Mouse (Mus musculus) heart, adult 10 weeks (tissue): Measurements from ENCODE around the gene Brpf3. TPM values are rescaled to one million over a fixed set of nuclear protein-coding genes. Genes with fewer than 3 reads are reported as not detected.

Source experiments
- polyA plus RNA-seq: library from polyadenylated mRNA; stranded (reverse); fragments of 350-450 nt; fragmentation: Illumina TruSeq; extraction: RNeasy Lipid Tissue Mini Kit (QIAGEN cat#74804); gene quantifications from one replicate; pipeline ENCODE4 v1.2.3, GENCODE M21; 2014; ENCODE audit warnings: low read depth, low replicate concordance

Gene Brpf3
- 13.1 TPM for polyA plus RNA-seq

DNA sequence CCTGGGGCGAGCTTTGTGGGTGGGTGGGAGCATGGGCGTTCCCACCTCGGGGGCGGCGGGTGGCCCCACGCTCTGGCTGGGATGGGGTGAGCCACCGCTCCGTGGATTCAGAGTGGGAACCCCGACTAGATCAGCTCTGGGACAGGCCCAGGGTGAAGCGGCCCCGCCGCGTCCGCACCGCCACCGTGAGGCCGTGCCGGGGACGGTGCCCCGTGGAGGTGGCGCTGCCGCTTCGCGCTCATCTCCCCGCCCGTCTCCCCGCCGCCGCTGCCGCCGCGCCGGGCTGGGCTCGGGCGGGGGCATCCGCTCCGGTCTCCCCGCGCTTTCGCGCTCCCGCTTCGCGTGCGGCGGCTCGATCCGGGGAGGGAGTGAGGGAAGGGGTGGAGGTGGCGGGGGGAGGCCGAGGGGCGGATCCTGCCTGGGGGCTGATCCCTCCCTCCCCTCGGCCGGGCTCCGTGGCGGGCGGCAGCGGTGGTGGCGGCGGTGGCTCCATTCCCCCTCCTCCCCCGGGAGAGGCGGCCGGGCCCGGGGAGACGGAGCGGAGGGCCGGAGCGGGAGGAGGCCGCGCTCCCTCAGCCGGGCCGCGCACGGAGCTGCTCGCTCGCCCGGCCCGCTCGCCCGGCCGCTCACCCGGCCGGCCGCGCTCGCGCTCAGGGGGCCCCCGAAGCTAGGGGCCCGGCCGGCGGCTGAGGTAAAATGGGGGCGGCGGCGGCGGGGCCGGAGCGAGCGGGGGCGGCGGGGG, at the start of gene Brpf3:
Gene Brpf3 (plus strand): TSS at position 420 of the 742 bp plus-strand sequence.

DNA sequence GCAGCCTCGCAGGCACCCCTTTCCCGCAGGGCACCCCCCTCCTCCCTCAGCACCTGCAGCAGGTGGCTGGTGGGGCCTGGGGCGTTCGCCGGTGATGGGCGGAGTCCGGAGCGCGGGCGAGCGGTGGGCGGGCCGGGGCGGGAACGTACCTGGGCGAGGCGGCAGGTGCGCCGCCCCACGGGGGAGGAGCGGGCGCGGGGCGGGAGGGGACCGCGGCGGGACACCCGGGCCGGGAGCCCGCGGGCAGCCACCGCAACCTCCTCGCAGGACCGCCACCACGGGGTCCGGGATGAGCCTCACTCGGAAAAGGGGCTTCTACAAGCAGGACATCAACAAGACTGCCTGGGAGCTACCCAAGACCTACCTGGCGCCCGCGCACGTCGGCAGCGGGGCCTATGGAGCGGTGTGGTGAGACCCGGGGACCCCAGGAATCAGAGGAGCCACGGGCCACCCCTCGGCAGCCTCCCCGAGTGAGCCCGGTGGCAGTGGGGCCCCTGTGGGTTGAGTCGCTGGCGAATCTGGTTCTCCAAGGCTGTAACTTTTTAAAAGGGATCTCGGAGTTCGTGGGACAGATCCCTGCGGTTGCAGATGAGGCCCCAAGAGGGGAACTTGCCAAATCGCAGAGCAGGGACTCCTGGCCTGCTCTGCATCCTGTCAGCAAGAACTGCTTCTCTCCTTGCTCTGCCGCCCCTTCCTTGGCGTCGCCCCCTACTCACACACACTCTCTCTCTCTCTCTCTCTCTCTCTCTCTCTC, 31.6 kb upstream of the Brpf3 start, which contains the start of gene Mapk13:
Gene Mapk13 (plus strand): TSS at position 177 of the 754 bp plus-strand sequence.

DNA sequence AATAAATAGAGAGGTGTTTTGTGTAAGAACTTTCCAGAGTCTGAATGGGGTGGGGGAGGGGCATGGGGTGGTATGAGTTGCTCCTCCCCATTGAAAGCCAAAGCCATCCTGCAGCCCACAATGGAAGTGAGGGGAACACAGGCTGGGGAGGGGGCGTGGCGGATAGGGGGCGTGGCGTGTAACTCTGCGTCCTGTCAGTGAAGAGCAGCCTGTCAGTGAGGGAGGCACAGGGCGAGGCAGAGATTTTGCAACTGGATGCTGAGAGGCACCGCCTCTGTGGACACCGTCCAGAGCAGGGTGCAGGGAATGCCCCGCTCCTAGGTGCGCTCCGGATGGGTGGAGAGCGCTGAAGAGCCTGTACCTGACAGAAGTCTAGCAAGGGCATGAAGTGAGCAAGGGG, 57.3 kb downstream of the Brpf3 start, which contains the start of gene Pnpla1:
Gene Pnpla1 (plus strand): TSS at position 207 of the 400 bp plus-strand sequence.

Other genes starting within 250 kb of the Brpf3 start
- gene Clps, start 240.3 kb upstream of the Brpf3 start, polyA plus RNA-seq = not detected
- gene Lhfpl5, start 225.4 kb upstream of the Brpf3 start, polyA plus RNA-seq = not detected
- 22.2 TPM for gene Srpk1, start 178.4 kb upstream of the Brpf3 start, polyA plus RNA-seq
- 0.31 TPM for gene Slc26a8, start 110.9 kb upstream of the Brpf3 start, polyA plus RNA-seq
- 64.9 TPM for gene Mapk14, start 109.8 kb upstream of the Brpf3 start, polyA plus RNA-seq
- not detected for gene AC170998.1, start 75.0 kb upstream of the Brpf3 start, polyA plus RNA-seq
- 0.60 TPM for gene Mapk13, start 31.8 kb upstream of the Brpf3 start, polyA plus RNA-seq
- not detected for gene Pnpla1, start 57.3 kb downstream of the Brpf3 start, polyA plus RNA-seq
- gene 4930539E08Rik, start 114.2 kb downstream of the Brpf3 start, polyA plus RNA-seq = not detected
- not detected for gene Pxt1, start 142.8 kb downstream of the Brpf3 start, polyA plus RNA-seq
- gene Kctd20, start 150.9 kb downstream of the Brpf3 start, polyA plus RNA-seq = 30.7 TPM
- gene Stk38, start 206.9 kb downstream of the Brpf3 start, polyA plus RNA-seq = 39.2 TPM
- 140 TPM for gene Srsf3, start 231.5 kb downstream of the Brpf3 start, polyA plus RNA-seq